Mouse (Mus musculus) E14TG2a.4 (cell line): ENCODE data around the gene Chrna1.

Experiments used
- H3K27me3 ChIP-seq: 2 replicates; pipeline ENCODE4 v1.6.1; 2014; ENCODE audit warnings: low read length, control low read depth; ENCODE audit not compliant: insufficient read depth
- H3K36me3 ChIP-seq: 2 replicates; pipeline ENCODE4 v1.6.1; 2014; ENCODE audit warnings: low read length, control low read depth; ENCODE audit not compliant: insufficient read depth
- H3K4me1 ChIP-seq: replicated peaks from 2 replicates; pipeline ENCODE4 v1.6.1; 2014; ENCODE audit warnings: low read depth, low read length, control low read depth
- H3K4me3 ChIP-seq: replicated peaks from 2 replicates; pipeline ENCODE4 v1.5.1; 2014; ENCODE audit warnings: mild to moderate bottlenecking, low read length
- H3K9me3 ChIP-seq: 2 replicates; pipeline ENCODE4 v1.6.1; 2014; ENCODE audit warnings: low read length, control low read depth
- CTCF ChIP-seq: conservative IDR thresholded peaks from 2 replicates; pipeline ENCODE4 v1.5.1; 2014; ENCODE audit warnings: low read length
- NANOG ChIP-seq: IDR thresholded peaks from 2 replicates; pipeline ENCODE4 v1.6.1; 2014; ENCODE audit warnings: borderline replicate concordance, low read length, mixed read lengths
- POU5F1 ChIP-seq: IDR thresholded peaks from 2 replicates; pipeline ENCODE4 v1.6.1; 2014; ENCODE audit warnings: low read length, borderline replicate concordance

The Chrna1 gene

GRCm38 (mm10) chr2:73596786-73597185, 16.6 kb upstream of the Chrna1 start:
- Histone ChIP-seq H3K27me3 (peaks cover 29% of the 10 kb centered on the region), H3K9me3 (no peaks in the 10 kb centered on the region), H3K4me3 (peak overlapping the region; percentile 49), H3K36me3 (no peaks in the 10 kb centered on the region), H3K4me1 (peaks cover 38% of the 10 kb centered on the region)
- TF ChIP-seq POU5F1, result no peak
- no peak for TF ChIP-seq CTCF
- no peak for TF ChIP-seq NANOG

- peaks cover 32% of the 10 kb centered on the region for H3K27me3 ChIP-seq
- H3K4me3 ChIP-seq, result 0 out of 2 replicates have a peak overlapping the region, but pooled peaks have one; percentile 49
- H3K9me3 ChIP-seq, result no peaks in the 10 kb centered on the region
- H3K36me3 ChIP-seq, result no peaks in the 10 kb centered on the region
- TF ChIP-seq NANOG, result no peak
- peaks cover 38% of the 10 kb centered on the region for H3K4me1 ChIP-seq
Observed at GRCm38 (mm10) chr2:73596326-73596725, 16.2 kb upstream of the Chrna1 start.

GRCm38 (mm10) chr2:73593101-73593439, 12.9 kb upstream of the Chrna1 start:
- Histone ChIP-seq H3K27me3 (peaks cover 50% of the 10 kb centered on the region), H3K4me3 (no peak overlapping the region), H3K9me3 (no peaks in the 10 kb centered on the region), H3K4me1 (peaks cover 48% of the 10 kb centered on the region), H3K36me3 (no peaks in the 10 kb centered on the region)
- no peak for TF ChIP-seq CTCF
- TF ChIP-seq NANOG, result no peak
- TF ChIP-seq POU5F1, result no peak

GRCm38 (mm10) chr2:73592231-73593100, 12.3 kb upstream of the Chrna1 start:
- no peak for TF ChIP-seq NANOG
- no peak for TF ChIP-seq POU5F1
- TF ChIP-seq CTCF, result no peak
- no peaks in the 10 kb centered on the region for H3K36me3 ChIP-seq
- no peak overlapping the region for H3K4me3 ChIP-seq
- H3K27me3 ChIP-seq, result peaks cover 53% of the 10 kb centered on the region
- H3K9me3 ChIP-seq, result no peaks in the 10 kb centered on the region
- H3K4me1 ChIP-seq, result peaks cover 42% of the 10 kb centered on the region

GRCm38 (mm10) chr2:73591246-73591645, 11.1 kb upstream of the Chrna1 start:
- Histone ChIP-seq H3K27me3 (peaks cover 58% of the 10 kb centered on the region), H3K9me3 (no peaks in the 10 kb centered on the region), H3K4me3 (no peak overlapping the region), H3K36me3 (no peaks in the 10 kb centered on the region), H3K4me1 (peaks cover 30% of the 10 kb centered on the region)
- TF ChIP-seq NANOG (no peak), CTCF (no peak), POU5F1 (no peak)

- Histone ChIP-seq H3K4me3 (no peak overlapping the region), H3K27me3 (peaks cover 54% of the 10 kb centered on the region), H3K4me1 (peaks cover 33% of the 10 kb centered on the region), H3K9me3 (no peaks in the 10 kb centered on the region), H3K36me3 (no peaks in the 10 kb centered on the region)
- TF ChIP-seq NANOG (no peak), POU5F1 (no peak), CTCF (no peak)
Observed at GRCm38 (mm10) chr2:73590106-73590505, 10.0 kb upstream of the Chrna1 start.

- H3K27me3 ChIP-seq, result peaks cover 47% of the 10 kb centered on the region
- TF ChIP-seq NANOG (no peak), POU5F1 (no peak), CTCF (no peak)
Observed at GRCm38 (mm10) chr2:73588951-73589350, 8.8 kb upstream of the Chrna1 start.

GRCm38 (mm10) chr2:73587109-73587506, 7.0 kb upstream of the Chrna1 start:
- Histone ChIP-seq H3K9me3 (no peaks in the 10 kb centered on the region), H3K27me3 (peaks cover 39% of the 10 kb centered on the region), H3K4me1 (peaks cover 34% of the 10 kb centered on the region), H3K4me3 (no peak overlapping the region), H3K36me3 (no peaks in the 10 kb centered on the region)
- TF ChIP-seq CTCF (no peak), NANOG (no peak), POU5F1 (no peak)

More at GRCm38 (mm10) chr2:73588951-73589350, 8.8 kb upstream of the Chrna1 start:
- Histone ChIP-seq H3K9me3 (no peaks in the 10 kb centered on the region), H3K4me1 (peaks cover 39% of the 10 kb centered on the region), H3K4me3 (no peak overlapping the region), H3K36me3 (no peaks in the 10 kb centered on the region)

GRCm38 (mm10) chr2:73586392-73587108, 6.4 kb upstream of the Chrna1 start:
- H3K9me3 ChIP-seq, result no peaks in the 10 kb centered on the region
- H3K4me1 ChIP-seq, result peaks cover 32% of the 10 kb centered on the region
- no peak overlapping the region for H3K4me3 ChIP-seq
- no peaks in the 10 kb centered on the region for H3K36me3 ChIP-seq
- H3K27me3 ChIP-seq, result peaks cover 38% of the 10 kb centered on the region
- TF ChIP-seq NANOG (no peak), CTCF (no peak), POU5F1 (no peak)
